Mouse (Mus musculus) kidney, adult 2 months (tissue): Measurements from ENCODE around the gene Gfap.
A peak's percentile ranks its signal among the peaks of the same experiment; 100 is the strongest.

Source experiments
- CTCF ChIP-seq: fragments of 200-500 bp; conservative IDR thresholded peaks from 2 replicates; pipeline ENCODE4 v1.5.1; 2011; ENCODE audit warnings: low read depth, mild to moderate bottlenecking, control low read depth, low read length, moderate library complexity, mixed read lengths; ENCODE audit not compliant: insufficient read depth, insufficient read length
- POLR2A ChIP-seq: fragments of 200-500 bp; IDR thresholded peaks from one replicate; pipeline ENCODE4 v1.6.1; 2011; ENCODE audit warnings: low read depth, low read length, control low read depth

- TF ChIP-seq POLR2A (no peak), CTCF (peak; percentile 98)
Measured at GRCm38 (mm10) chr11:102900763-102901162, at the start of gene Gfap.
